Mouse (Mus musculus) gastrocnemius, adult 18-20 months (tissue): ENCODE measurements around the gene Tspan33. TPM values are rescaled to one million over a fixed set of nuclear protein-coding genes. Genes with fewer than 3 reads are reported as not detected.
"Not testable (repeated sequence)": the region's sequence is repeated elsewhere in the genome, so short reads cannot be mapped to it uniquely, and the experiment has no call there.

Experiments
- DNase-seq: peaks from one replicate; pipeline ENCODE4 v3.0.0; 2021; ENCODE audit warnings: low spot score
- total RNA-seq, 2 experiments: library from RNA; stranded (reverse); gene quantifications; 2 replicates each; pipeline ENCODE4 v1.2.3; 2021

Gene Tspan33
- total RNA-seq, 2 experiments from 2014 or later, result 2.6 to 3.6 TPM

DNA sequence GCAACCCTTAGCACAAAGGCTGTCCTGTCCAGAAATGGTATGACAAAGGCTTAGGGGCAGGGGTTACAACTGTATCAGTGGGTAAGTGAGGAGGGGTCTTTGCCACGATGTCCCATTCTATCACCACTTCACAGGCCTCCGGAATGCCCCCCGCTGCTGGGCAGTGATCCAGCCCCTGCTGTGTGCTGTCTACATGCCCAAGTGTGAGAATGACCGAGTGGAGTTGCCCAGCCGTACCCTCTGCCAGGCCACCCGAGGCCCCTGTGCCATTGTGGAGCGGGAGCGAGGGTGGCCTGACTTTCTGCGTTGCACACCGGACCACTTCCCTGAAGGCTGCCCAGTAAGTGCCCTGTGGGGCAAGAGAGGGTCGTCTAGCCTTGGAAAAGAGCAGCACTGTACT is 59.3 kb downstream of the Tspan33 start:
- no peak for DNase-seq

GRCm38 (mm10) chr6:29756001-29756400 is 62.0 kb downstream of the Tspan33 start:
- DNase-seq, result no peak

DNA sequence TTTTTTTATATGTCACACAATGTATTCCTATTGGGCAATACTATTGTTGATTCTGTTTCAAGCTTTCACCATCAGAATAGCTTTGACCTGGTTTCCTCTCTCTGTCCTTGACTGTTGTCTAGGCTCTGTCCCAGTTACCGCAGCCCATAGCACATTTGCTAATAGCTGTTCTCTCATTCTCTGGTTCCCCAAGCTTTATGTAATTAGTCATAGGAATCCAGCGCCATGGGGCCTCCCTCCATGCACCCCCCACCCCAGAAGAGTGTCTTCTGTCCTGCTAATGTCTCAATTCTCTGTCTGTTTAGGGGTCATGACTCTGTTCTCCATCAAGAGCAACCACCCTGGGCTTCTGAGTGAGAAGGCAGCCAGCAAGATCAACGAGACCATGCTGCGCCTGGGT is 62.5 kb downstream of the Tspan33 start:
- DNase-seq, result no peak

DNA sequence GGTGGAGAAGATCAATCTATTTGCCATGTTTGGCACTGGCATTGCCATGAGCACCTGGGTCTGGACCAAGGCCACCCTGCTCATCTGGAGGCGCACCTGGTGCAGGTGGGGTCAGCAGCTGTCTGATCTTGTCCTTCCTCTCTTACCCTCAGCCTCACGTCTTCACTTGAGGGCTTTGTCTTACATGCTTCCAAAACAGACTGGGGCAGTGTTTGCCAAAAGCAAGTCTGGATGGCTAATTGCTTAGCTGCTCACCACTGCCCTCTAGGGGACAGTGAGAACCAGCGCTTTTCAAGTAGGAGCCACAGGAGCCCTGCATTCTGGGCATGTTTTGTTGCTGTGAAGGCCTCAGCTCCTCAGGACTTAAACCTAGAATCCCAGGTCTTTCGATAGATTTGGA is 64.4 kb downstream of the Tspan33 start:
- peak; percentile 71 for DNase-seq

- no peak for DNase-seq
Measured at GRCm38 (mm10) chr6:29759012-29759679, 65.1 kb downstream of the Tspan33 start.

DNA sequence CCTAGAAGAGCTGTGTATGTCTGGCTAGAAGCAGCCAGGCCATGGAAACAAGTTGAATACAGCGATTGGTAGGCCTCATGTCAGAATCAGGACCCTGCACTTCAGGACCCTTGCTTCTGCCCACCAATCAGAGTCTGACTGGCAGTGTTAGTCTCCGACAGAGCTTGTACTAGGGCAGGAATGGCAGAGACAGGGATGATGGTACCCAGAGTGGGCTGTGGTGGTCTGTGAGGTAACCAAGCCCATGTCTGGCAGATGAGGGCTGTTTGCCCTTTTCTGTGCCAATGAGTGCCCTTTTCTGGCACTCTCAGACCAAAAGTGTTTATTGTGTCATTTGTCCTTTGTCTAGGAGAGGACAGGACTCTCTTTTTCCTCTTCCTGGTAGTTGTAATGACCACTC is 66.4 kb downstream of the Tspan33 start:
- not testable (repeated sequence) for DNase-seq

DNA sequence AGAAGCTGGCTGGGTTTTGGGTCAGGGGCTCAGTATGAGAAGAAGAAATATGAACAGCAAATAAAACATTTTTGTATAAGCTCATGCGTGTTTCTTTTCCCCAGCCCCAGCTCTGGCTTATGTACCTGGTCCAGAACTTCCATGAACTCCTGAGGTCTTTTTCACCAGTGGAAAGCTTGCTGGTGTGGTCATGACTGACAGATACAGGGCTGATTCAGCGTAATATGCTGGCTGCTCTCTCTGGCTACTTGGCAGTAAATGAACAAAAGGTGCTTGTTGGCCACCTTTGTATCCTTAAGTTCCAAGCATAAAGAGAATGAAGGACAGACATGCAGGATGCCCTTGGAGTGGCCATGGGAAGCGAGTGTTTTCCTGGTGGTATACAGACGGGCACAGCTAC is 67.3 kb downstream of the Tspan33 start:
- no peak for DNase-seq

DNA sequence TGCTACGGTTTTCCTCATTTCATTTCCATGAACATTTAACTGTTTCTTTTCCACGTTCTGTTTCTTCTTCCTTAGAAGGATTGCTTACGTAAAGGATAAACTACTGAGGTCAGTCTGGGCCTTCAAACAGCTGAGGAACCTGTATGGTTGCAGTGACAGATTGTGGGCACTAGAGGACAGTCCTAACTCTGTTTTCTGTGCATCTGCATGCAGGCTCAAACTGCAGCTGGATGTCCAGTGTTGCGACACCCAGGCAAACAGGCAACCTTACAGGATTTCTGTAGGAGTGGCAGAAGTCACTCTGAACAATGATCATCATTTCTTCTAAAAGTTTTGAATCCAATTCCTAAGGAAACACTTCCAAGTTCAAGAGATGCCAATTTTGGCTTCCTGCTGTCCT is 68.5 kb downstream of the Tspan33 start:
- DNase-seq, result peak; percentile 32

DNA sequence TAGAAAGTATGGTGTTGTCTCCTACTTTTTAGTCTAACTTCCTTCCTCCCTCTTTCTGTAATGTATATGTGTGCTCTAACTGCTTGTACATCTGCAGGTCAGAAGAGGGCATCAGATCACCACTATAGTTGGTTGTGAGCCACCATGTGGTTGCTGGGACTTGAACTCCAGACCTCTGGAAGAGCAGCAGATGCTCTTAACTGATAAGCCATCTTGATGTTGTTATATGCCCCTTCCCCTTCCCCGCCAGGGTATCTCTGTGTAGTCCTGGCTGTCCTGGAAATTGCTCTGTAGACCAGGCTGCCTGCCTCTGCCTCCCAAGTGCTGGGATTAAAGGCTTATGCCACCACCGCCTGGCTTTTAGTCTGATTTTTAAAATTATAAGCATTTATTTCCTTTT is 72.9 kb downstream of the Tspan33 start:
- no peak for DNase-seq

Other genes starting within 250 kb of the Tspan33 start
- 100 to 1,000 TPM; 118 to 125 TPM for gene Atp6v1f, start 226.5 kb upstream of the Tspan33 start, total RNA-seq
- gene Atp6v1fnb, start 222.8 kb upstream of the Tspan33 start, total RNA-seq, result under 1 TPM in 1 of 2 experiments, not detected in 1; 0.37 TPM
- 1 to 10 TPM; 3.9 to 6.4 TPM for gene Kcp, start 186.3 kb upstream of the Tspan33 start, total RNA-seq
- gene Irf5, start 167.6 kb upstream of the Tspan33 start, total RNA-seq, result 1 to 10 TPM; 2.9 to 3.9 TPM
- gene Tnpo3, start 84.3 kb upstream of the Tspan33 start, total RNA-seq, result 10 to 100 TPM; 31.3 to 36.0 TPM
- gene Smo, start 41.3 kb downstream of the Tspan33 start, total RNA-seq, result 1 to 10 TPM; 2.3 to 3.4 TPM
- gene Ahcyl2, start 73.8 kb downstream of the Tspan33 start, total RNA-seq, result 10 to 100 TPM; 17.9 to 23.7 TPM
- gene Strip2, start 222.8 kb downstream of the Tspan33 start, total RNA-seq, result 1 to 10 TPM; 1.1 to 1.2 TPM